Mouse (Mus musculus): ENCODE measurements around the gene Sirt7. TPM values are rescaled to one million over a fixed set of nuclear protein-coding genes. Genes with fewer than 3 reads are reported as not detected.

Sirt7 gene
- total RNA-seq, 2 experiments from 2014 or later = 34.3 to 70.6 TPM

GRCm38 (mm10) chr11:120572752-120573584 lies 52.1 kb downstream of the Sirt7 start, which contains the start of gene P4hb:
Gene P4hb, minus strand, starts transcription at chr11:120573253.
- DNase-seq (ENCODE audit: low spot score in 2 of 2) = peak; percentile 99

GRCm38 (mm10) chr11:120572417-120572751 lies 52.7 kb downstream of the Sirt7 start:
- no peak for DNase-seq (ENCODE audit: low spot score in 2 of 2)

GRCm38 (mm10) chr11:120571754-120572416 lies 53.2 kb downstream of the Sirt7 start:
- no peak for DNase-seq (ENCODE audit: low spot score in 2 of 2)

GRCm38 (mm10) chr11:120571122-120571521 lies 53.9 kb downstream of the Sirt7 start:
- no peak for DNase-seq (ENCODE audit: low spot score in 2 of 2)

Small RNA genes within 50 kb of the gene (microRNA-seq; reads per million reads assigned to microRNA genes)
- gene Mir6936 (ENCODE audit: borderline number of aligned reads in 2 of 2) = 0 to 2.4 reads per million in 2 experiments

Other genes starting within 250 kb of the Sirt7 start
- 10 to 100 TPM; 15.1 to 19.7 TPM for gene Faap100, start 246.5 kb downstream of the Sirt7 start, total RNA-seq (2021)
- gene Nploc4, start 187.5 kb downstream of the Sirt7 start, total RNA-seq (2021) = 10 to 100 TPM; 85.2 to 95.8 TPM
- gene Tspan10, start 182.6 kb downstream of the Sirt7 start, total RNA-seq (2021) = 1 to 10 TPM in 1 of 2 experiments, not detected in 1; 4.5 TPM
- gene Pde6g, start 171.7 kb downstream of the Sirt7 start, total RNA-seq (2021) = under 1 TPM in 1 of 2 experiments, not detected in 1; 0.27 TPM
- gene Oxld1, start 167.2 kb downstream of the Sirt7 start, total RNA-seq (2021) = 10 to 100 TPM; 19.8 to 30.4 TPM
- 10 to 100 TPM; 36.0 to 37.3 TPM for gene Ccdc137, start 167.1 kb downstream of the Sirt7 start, total RNA-seq (2021)
- gene Arl16, start 157.6 kb downstream of the Sirt7 start, total RNA-seq (2021) = 10 to 100 TPM; 21.5 to 22.3 TPM
- gene Mrpl12, start 140.6 kb downstream of the Sirt7 start, total RNA-seq (2021) = 100 to 1,000 TPM; 104 to 140 TPM
- 100 to 1,000 TPM in 1 of 2 experiments, 10 to 100 TPM in 1; 97.2 to 106 TPM for gene Slc25a10, start 133.4 kb downstream of the Sirt7 start, total RNA-seq (2021)
- gene Gcgr, start 94.5 kb downstream of the Sirt7 start, total RNA-seq (2021) = 1 to 10 TPM in 1 of 2 experiments, under 1 TPM in 1; 0.96 to 3.0 TPM
- gene Mcrip1, start 75.5 kb downstream of the Sirt7 start, total RNA-seq (2021) = 10 to 100 TPM; 46.6 to 57.8 TPM
- 1 to 10 TPM in 1 of 2 experiments, under 1 TPM in 1; 0.42 to 1.1 TPM for gene Ppp1r27, start 74.1 kb downstream of the Sirt7 start, total RNA-seq (2021)
- gene P4hb, start 52.0 kb downstream of the Sirt7 start, total RNA-seq (2021) = 100 to 1,000 TPM; 440 to 468 TPM
- 100 to 1,000 TPM; 326 to 340 TPM for gene Arhgdia, start 43.6 kb downstream of the Sirt7 start, total RNA-seq (2021)
- gene Alyref, start 26.9 kb downstream of the Sirt7 start, total RNA-seq (2021) = 10 to 100 TPM; 80.7 to 92.4 TPM
- 10 to 100 TPM; 75.5 to 95.4 TPM for gene Anapc11, start 26.8 kb downstream of the Sirt7 start, total RNA-seq (2021)
- gene Npb, start 16.8 kb downstream of the Sirt7 start, total RNA-seq (2021) = 1 to 10 TPM in 1 of 2 experiments, not detected in 1; 1.2 TPM
- gene Pcyt2, start 7.3 kb downstream of the Sirt7 start, total RNA-seq (2021) = 100 to 1,000 TPM; 300 to 301 TPM
- gene Mafg, start 8.4 kb upstream of the Sirt7 start, total RNA-seq (2021) = 10 to 100 TPM; 56.3 to 69.3 TPM
- gene Pycr1, start 18.5 kb upstream of the Sirt7 start, total RNA-seq (2021) = 1 to 10 TPM; 1.4 to 2.1 TPM
- under 1 TPM in 1 of 2 experiments, not detected in 1; 0.99 TPM for gene Myadml2, start 22.9 kb upstream of the Sirt7 start, total RNA-seq (2021)
- gene Notum, start 35.9 kb upstream of the Sirt7 start, total RNA-seq (2021) = 1 to 10 TPM; 2.8 to 6.6 TPM
- 10 to 100 TPM; 62.6 to 77.7 TPM for gene Aspscr1, start 47.7 kb upstream of the Sirt7 start, total RNA-seq (2021)
- 10 to 100 TPM; 46.3 to 52.8 TPM for gene Cenpx, start 88.5 kb upstream of the Sirt7 start, total RNA-seq (2021)
- gene Lrrc45, start 88.7 kb upstream of the Sirt7 start, total RNA-seq (2021) = 10 to 100 TPM; 24.6 to 30.3 TPM
- gene Rac3, start 96.2 kb upstream of the Sirt7 start, total RNA-seq (2021) = 10 to 100 TPM in 1 of 2 experiments, 1 to 10 TPM in 1; 6.6 to 15.5 TPM
- gene Dcxr, start 102.0 kb upstream of the Sirt7 start, total RNA-seq (2021) = 100 to 1,000 TPM in 1 of 2 experiments, 10 to 100 TPM in 1; 27.6 to 104 TPM
- gene Cbr2, start 106.9 kb upstream of the Sirt7 start, total RNA-seq (2021) = 10 to 100 TPM in 1 of 2 experiments, 1 to 10 TPM in 1; 6.4 to 14.9 TPM
- 10 to 100 TPM; 10.1 to 14.6 TPM for gene Hmga1b, start 137.6 kb upstream of the Sirt7 start, total RNA-seq (2021)
- gene Rfng, start 159.0 kb upstream of the Sirt7 start, total RNA-seq (2021) = 10 to 100 TPM; 18.5 to 19.4 TPM
- 100 to 1,000 TPM; 118 to 138 TPM for gene Gps1, start 159.0 kb upstream of the Sirt7 start, total RNA-seq (2021)
- 10 to 100 TPM; 47.8 to 57.2 TPM for gene Dus1l, start 171.2 kb upstream of the Sirt7 start, total RNA-seq (2021)
- 1,000 to 10,000 TPM; 2,155 to 5,020 TPM for gene Fasn, start 199.3 kb upstream of the Sirt7 start, total RNA-seq (2021)

All from adrenal gland, adult 18-20 months (tissue).